Mouse (Mus musculus) lung, adult 2 months (tissue): ENCODE measurements at regions not wholly inside any gene's neighbourhood (a gene's known extent, or its start where the extent isn't known, plus 50 kb on each side); places are given as distances from the start of the nearest gene placed in this dataset.

Experiments
- CTCF ChIP-seq: fragments of 200-500 bp; IDR thresholded peaks from 2 replicates; pipeline ENCODE4 v1.5.1; 2011; ENCODE audit warnings: mild to moderate bottlenecking, low read length, control low read depth; ENCODE audit not compliant: insufficient read depth
- POLR2A ChIP-seq: fragments of 200-500 bp; IDR thresholded peaks from 2 replicates; pipeline ENCODE4 v1.6.1; 2011; ENCODE audit warnings: low read depth, mild to moderate bottlenecking, control low read depth, low read length, borderline replicate concordance; ENCODE audit errors: extremely low read depth

DNA sequence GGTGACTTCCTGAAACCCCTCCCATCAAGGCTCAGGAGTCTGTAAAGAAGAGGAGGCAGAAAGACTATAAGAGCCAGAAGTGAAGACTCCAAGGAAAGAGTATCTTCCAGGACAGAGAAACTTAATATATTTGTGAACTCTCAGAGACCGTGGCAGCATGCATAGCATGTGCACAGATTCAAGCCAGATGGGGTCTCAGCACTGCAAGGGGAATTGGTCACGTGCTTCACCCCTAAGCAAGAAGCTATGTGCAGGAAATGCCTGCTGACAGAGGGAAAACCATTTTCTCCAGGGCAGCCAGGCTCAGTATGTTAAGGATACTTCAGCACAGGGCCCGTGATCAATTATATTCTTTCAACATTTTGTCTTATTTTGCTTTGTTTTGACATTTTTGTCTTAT is 368.0 kb downstream of the Sec23a start:
- TF ChIP-seq CTCF (no peak), POLR2A (no peak)
